Mouse (Mus musculus): Measurements from ENCODE around the gene Dpm3. TPM values are rescaled to one million over a fixed set of nuclear protein-coding genes. Genes with fewer than 3 reads are reported as not detected.

Gene Dpm3
- polyA plus RNA-seq (2017; shearing (Covaris generic)), result 74.3 TPM

DNA sequence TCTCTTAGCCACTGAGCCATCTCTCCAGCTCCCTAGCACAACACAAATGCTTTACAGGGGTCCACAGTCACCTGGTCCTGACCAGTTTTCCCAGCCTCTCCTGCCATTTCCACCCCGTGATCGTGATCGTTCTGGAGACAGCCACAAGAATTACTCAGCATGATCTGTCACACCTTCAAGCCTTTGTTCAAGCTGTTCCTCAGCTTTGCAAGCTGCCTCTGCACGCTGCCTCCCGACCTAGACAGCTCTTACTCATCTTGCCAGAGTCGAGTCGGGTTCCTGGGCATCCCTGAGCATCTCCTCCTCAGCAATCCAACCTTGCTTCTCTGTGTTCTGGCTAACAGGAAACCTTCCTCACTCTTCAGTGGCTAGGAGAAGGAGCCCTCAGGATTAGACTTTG, at the start of gene Dpm3:
Gene Dpm3, plus strand, starts transcription at position 283 of the 400 bp plus-strand sequence.

DNA sequence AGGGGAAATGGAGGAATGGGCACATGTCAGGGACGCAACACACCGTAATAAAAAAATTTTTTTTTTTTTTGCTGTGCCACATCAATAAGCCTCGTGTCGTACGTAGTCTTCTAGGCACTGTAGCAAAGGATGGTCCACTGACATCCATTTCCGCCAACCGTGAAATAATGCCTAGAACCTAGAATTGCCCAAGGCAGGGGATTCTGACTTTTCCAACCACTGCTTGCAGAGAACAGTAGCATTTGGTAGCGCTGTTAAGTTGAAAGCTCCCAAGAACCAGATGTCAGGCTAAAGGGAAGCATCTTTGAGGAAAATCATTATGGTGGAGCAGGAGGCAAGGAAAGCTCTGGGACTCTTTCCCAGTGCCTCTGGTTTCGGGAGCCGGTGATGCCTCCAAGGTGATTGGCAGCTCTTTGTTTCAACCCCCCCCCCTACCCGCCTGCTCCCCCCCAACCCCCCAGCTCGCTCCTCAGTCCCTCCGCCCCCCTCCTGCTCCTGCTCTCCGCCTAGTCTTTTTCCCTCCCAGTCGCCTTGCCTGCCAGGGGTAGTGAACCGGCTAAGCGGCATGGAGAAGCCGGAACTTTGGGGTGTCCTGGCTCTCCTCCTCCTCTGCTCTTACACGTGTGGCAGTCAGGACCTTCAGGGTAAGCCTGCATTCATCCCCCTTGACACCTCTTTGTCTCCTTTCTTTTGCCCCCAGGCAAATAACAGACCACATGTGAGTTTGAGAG, 44.3 kb upstream of the Dpm3 start, which contains the start of gene Thbs3:
Gene Thbs3, plus strand, starts transcription at position 500 of the 731 bp plus-strand sequence.

DNA sequence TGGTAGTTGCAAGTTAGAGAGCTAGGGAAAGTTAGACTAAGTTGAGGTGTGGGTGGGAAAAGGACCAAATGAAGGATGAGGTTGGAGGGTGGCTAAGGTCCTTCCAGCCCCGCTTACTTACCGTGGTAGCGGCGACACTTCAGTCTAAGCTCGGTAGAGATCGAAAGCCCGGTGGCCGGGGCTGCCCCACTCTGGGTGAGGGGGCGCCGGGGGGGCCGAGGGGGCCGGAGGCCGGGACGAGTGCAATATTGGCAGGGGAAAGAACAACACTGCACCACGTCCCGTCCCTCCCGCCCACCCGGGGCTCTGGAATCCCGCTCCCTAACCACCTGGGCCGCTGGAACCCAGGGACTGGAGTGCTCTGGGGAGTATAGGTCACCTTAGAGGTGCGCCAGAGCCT, 32.3 kb upstream of the Dpm3 start, which contains the start of gene Mtx1:
Gene Mtx1, minus strand, starts transcription at position 189 of the 400 bp plus-strand sequence.

DNA sequence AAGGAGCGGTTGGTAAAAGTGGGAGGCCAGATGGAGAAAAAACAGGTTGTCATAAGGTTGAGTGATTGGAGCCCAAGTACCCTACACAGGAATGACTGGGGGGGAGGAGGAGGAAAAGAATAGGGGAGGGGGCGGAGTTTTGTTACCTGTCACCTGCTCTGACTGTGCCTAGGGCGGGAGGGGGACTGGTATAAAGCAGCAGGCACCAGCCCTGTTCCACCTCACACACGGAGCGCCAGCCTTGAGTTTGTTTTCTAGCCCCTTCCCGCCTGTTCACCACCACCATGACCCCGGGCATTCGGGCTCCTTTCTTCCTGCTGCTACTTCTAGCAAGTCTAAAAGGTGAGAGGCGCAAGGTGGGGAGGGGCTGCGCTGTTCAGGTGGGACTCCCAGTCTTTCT, 30.3 kb upstream of the Dpm3 start, which contains the start of gene Muc1:
Gene Muc1, plus strand, starts transcription at position 222 of the 400 bp plus-strand sequence.

DNA sequence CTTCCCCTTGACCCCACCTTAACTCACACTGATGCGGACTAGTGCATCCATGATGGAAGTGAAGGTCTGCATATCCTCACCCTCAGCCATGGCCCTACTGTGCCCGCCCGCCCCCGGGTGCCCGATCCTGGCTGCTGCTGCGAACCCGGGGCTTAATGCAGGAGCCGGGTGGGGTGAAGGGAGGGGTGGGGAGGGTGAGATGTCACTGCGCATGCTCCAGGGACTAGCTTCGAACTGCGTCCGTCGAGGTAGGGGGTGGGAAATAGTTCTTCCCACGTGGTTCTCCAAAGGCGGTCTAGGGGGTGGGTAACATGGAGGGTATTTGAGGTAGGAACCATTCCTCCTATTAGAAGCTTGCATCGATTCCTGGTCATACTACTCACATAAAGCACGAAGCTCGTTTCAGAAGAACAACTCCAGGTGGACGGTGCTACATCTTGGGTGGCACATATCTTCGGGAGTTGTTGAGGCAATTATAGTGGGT, 13.4 kb upstream of the Dpm3 start, which contains the start of gene Krtcap2:
Gene Krtcap2, plus strand, starts transcription at position 279 of the 484 bp plus-strand sequence.

DNA sequence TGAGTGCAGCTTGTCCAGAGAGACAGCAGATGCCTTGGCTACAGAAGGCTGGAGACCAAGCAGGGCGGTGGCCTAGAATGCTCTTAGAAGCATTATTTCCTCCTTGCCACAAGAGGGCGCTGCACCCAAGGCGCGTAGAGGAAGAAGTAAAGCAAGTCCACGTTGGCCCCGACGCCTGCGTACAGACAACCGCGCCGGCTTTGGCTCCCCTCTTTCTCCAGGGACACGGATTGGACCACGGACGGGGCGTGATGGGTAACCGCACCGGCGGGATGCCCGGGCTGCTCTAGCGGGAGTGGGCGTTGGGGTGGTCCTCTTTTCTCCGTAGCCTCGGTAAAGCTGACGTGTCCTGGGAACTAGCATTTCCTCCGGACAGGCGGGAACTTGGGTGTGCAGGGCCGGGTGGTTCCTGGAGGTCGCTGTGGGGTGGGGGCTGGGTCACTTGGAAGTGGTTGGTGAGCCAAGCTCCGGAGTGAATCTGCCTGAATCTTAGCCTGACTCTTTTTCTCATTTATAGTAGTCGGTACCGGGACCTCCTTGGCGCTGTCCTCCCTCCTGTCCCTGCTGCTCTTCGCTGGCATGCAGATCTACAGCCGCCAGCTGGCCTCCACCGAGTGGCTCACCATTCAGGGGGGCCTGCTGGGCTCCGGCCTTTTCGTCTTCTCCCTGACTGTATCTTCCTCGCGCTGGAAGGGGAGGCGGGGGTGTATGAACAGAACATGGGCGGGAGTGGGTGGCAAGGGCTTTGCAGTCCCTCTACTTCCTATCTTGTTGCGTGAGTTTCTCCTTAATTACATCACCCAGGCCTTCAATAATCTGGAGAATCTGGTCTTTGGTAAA, 12.7 kb upstream of the Dpm3 start, which contains the start of gene Trim46:
Gene Trim46, minus strand, starts transcription at position 49 of the 840 bp plus-strand sequence.

DNA sequence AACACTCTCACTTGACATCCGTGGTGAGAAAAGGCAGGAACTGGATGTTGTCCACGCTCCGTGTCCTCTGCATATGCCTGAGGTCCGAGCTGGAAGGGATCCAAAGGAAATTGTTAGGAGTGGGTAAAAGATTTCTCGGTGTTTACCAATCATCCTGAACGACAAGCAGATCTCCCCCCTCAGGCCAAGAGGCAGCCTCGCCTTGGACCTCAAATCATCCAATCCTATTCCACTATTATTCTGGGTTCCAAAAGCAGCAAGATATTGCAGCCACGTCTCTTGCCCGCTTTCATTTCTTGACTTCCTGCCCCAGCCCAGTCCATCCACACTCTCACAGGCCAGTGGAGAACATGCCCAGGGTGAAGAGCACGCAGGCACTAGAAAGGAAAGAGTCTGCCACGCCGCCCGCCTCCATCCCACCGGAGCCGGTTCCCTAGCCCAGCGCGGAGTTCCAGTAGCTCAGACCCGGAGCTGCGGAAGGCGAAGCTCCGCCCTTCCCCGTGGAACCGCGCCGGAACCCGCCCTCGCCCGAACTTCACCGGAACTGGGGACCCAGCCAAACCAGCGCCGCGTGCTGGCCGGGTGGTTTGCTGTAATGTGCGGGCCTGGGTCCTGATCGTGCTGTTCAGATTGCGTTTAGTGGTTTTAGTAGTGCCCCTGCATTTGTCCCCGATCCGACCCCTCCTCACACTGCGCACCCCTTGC, 11.0 kb downstream of the Dpm3 start, which contains the start of gene Slc50a1:
Gene Slc50a1, minus strand, starts transcription at position 520 of the 705 bp plus-strand sequence.

DNA sequence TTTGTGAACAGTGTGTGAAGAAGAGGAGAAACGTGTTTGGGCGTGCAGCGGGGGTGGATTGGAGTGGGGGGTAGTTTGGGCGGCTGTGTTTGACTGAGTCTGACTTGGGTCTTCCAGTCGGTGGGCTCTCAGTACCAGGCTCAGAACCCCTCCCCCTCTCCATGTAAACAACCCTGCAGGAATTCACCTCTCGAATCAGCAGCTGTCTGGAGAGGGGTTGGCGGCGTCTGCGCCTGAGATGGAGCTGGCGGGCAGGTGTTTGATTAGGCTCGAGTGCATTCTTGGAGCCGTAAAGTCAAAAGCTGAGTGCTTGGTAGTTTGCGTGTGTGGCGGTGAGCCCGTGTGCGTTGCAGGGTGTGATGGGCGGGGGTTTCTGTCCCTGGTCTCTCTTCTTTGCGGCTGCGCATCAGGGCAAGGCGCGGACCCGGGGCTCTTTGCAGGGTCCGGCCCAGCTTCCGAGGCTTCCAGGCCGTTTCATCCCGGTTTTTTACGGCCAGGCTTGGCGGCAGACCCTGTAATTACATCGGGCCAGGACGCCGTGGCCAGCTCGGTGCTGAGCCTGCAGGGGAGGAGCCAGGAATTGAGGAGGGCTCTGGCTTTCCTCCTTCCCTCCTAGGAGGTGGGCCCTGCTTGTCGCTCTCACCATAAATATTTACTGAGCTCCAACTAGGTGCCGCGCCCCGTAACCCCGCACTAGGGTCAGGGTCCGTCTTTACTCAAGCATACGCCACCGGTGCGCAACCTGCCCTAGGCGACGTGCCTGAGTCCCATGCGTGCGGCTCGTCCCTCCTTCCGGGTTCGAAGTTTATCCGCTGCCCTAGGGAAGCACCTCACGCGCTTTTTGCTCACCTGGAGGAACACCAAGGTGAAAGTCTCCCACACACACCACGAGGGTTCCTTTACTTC, 21.7 kb downstream of the Dpm3 start, which contains the start of gene Efna1:
Gene Efna1, minus strand, starts transcription at position 537 of the 906 bp plus-strand sequence.

Other genes with a start within 250 kb of the Dpm3 start
- gene Rusc1, start 166.0 kb upstream of the Dpm3 start, polyA plus RNA-seq (2017; shearing (Covaris generic)), result 76.8 TPM
- not detected for gene Gm43738, start 158.3 kb upstream of the Dpm3 start, polyA plus RNA-seq (2017; shearing (Covaris generic))
- 61.8 TPM for gene Fdps, start 157.4 kb upstream of the Dpm3 start, polyA plus RNA-seq (2017; shearing (Covaris generic))
- gene Pklr, start 123.2 kb upstream of the Dpm3 start, polyA plus RNA-seq (2017; shearing (Covaris generic)), result not detected
- gene Hcn3, start 99.2 kb upstream of the Dpm3 start, polyA plus RNA-seq (2017; shearing (Covaris generic)), result 1.9 TPM
- 86.6 TPM for gene Clk2, start 94.6 kb upstream of the Dpm3 start, polyA plus RNA-seq (2017; shearing (Covaris generic))
- 232 TPM for gene Scamp3, start 81.9 kb upstream of the Dpm3 start, polyA plus RNA-seq (2017; shearing (Covaris generic))
- 94.4 TPM for gene Fam189b, start 76.2 kb upstream of the Dpm3 start, polyA plus RNA-seq (2017; shearing (Covaris generic))
- gene Gba, start 56.4 kb upstream of the Dpm3 start, polyA plus RNA-seq (2017; shearing (Covaris generic)), result 79.2 TPM
- gene Thbs3, start 44.2 kb upstream of the Dpm3 start, polyA plus RNA-seq (2017; shearing (Covaris generic)), result 1.6 TPM
- 87.7 TPM for gene Mtx1, start 32.3 kb upstream of the Dpm3 start, polyA plus RNA-seq (2017; shearing (Covaris generic))
- 7.2 TPM for gene Muc1, start 30.3 kb upstream of the Dpm3 start, polyA plus RNA-seq (2017; shearing (Covaris generic))
- gene Krtcap2, start 13.4 kb upstream of the Dpm3 start, polyA plus RNA-seq (2017; shearing (Covaris generic)), result 192 TPM
- 2.7 TPM for gene Trim46, start 13.0 kb upstream of the Dpm3 start, polyA plus RNA-seq (2017; shearing (Covaris generic))
- 132 TPM for gene Slc50a1, start 11.2 kb downstream of the Dpm3 start, polyA plus RNA-seq (2017; shearing (Covaris generic))
- 0.26 TPM for gene Efna1, start 21.8 kb downstream of the Dpm3 start, polyA plus RNA-seq (2017; shearing (Covaris generic))
- gene Efna3, start 63.6 kb downstream of the Dpm3 start, polyA plus RNA-seq (2017; shearing (Covaris generic)), result not detected
- not detected for gene Efna4, start 78.7 kb downstream of the Dpm3 start, polyA plus RNA-seq (2017; shearing (Covaris generic))
- gene Adam15, start 90.6 kb downstream of the Dpm3 start, polyA plus RNA-seq (2017; shearing (Covaris generic)), result 21.7 TPM
- gene Dcst2, start 102.6 kb downstream of the Dpm3 start, polyA plus RNA-seq (2017; shearing (Covaris generic)), result not detected
- 0.37 TPM for gene Dcst1, start 105.9 kb downstream of the Dpm3 start, polyA plus RNA-seq (2017; shearing (Covaris generic))
- gene Zbtb7b, start 135.4 kb downstream of the Dpm3 start, polyA plus RNA-seq (2017; shearing (Covaris generic)), result 17.3 TPM
- not detected for gene Lenep, start 143.4 kb downstream of the Dpm3 start, polyA plus RNA-seq (2017; shearing (Covaris generic))
- gene Flad1, start 152.5 kb downstream of the Dpm3 start, polyA plus RNA-seq (2017; shearing (Covaris generic)), result 27.4 TPM
- 10.5 TPM for gene Cks1b, start 159.0 kb downstream of the Dpm3 start, polyA plus RNA-seq (2017; shearing (Covaris generic))
- gene Shc1, start 159.1 kb downstream of the Dpm3 start, polyA plus RNA-seq (2017; shearing (Covaris generic)), result 69.1 TPM
- gene Pygo2, start 170.9 kb downstream of the Dpm3 start, polyA plus RNA-seq (2017; shearing (Covaris generic)), result 37.8 TPM
- 100 TPM for gene Pbxip1, start 177.3 kb downstream of the Dpm3 start, polyA plus RNA-seq (2017; shearing (Covaris generic))
- 14.1 TPM for gene Pmvk, start 195.2 kb downstream of the Dpm3 start, polyA plus RNA-seq (2017; shearing (Covaris generic))